Mouse (Mus musculus): ENCODE data around the gene Zyg11b.
A peak's percentile ranks its signal among the peaks of the same experiment; 100 is the strongest.

Zyg11b gene

DNA sequence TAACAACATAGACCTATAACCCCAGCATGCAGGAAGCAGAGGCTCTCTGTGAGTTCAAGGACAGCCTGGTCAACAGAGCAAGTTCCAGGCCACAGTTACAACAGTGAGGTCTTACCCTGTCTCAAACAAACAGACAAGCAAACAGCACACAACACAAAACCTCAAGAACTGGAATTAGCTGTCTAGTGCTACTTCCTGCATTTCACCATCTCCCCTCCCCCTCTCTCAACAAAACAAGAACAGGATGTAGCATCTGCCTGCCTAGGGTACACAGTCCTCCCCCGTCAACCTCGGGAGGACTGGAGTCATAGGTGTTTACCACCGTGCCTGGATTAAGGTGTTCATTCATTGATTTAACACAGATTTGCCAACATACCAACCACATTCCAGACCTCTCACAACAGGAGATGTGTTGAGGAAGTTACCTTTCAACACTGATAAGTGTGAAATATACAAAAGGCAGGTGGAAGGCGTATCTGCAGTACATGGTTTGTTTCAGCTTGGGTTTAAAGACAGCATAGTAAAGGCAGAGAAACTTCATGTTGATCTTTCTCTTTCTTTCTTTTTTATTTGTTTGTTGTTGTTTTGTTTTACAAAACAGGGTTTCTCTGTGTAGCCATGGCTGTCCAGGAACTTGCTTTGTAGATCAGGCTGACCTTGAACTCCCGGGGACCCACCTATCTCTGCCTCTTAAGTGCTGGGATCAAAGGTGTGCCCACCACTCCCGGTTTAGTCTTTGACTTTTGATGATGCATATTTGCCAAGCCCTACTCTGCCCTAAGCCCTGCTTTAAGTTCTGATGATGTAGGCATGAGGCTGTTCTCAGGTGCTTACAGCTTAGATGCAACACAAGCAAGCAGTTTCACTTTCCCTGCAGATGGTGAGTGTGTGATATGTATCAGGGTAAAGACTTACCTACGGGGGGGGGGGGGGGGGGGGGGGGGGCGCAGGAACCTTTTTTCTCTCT lies 18.0 kb upstream of the Zyg11b start:
- DNase-seq (ENCODE audit: low read depth, low spot score), result no peak

DNA sequence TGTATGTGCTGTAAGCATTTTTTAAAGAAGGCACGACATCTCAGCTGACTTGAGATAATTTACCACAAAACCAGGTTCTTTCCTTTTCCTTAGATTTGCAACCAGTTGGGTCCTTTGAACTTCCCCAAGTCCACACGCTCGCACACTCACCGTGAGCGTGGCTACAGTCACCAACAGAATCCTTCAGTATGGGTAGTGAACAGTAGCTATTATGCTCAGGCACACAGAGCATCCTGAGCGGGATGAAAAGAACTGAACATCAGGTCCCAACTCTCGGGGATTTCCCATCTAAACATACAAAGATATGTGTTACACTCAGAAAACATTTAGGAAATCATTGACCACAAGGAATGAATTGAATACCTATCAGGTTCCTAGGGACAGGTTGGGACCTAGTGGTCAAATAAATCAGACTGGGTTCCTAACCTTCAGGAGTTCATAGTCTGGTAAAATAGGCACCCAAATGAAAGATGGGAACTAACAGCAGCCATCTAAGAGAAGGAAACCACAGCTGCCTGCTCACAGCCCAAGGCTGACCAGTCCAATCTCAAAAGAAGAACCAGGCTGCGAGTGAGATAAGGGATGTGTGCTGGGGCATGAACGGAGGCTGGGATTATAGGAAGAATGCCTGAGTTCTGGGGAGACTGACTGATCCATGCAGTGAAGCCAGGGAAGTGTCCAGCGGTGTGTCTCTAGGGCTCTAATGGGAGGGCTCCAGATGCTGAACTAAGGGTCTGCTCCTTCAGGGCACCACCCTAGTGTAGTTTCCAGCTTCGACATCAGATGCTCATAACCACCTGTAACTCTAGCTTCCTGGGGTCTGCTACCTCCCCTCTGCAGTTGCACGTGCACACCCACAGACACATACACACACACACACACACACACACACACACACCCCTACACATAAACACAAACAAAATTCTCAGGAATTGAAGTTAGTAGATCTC lies 17.0 kb upstream of the Zyg11b start:
- no peak for DNase-seq (ENCODE audit: low read depth, low spot score)

DNA sequence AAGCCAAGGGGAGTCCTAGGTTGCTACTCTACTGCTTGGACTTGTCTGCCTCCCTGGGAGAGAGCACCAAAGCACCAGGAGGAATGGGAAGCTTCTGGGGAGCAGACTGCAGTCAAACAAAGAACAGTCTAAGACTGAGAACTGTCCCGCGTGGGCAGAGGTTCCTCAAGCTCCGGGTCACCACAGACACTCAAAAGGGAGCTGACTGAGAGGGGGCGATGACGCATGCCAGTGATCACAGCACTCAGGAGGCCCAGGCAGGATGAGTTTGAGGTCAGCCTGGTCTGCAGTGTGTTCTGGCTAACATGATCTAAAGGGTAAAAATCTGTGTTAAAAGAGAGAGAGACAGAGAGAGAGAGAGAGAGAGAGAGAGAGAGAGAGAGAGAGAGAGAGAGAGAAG lies 13.1 kb upstream of the Zyg11b start:
- no peak for DNase-seq (ENCODE audit: low read depth, low spot score)

GRCm38 (mm10) chr4:108310706-108311105 lies 9.8 kb upstream of the Zyg11b start:
- no peak for DNase-seq (ENCODE audit: low read depth, low spot score)

GRCm38 (mm10) chr4:108302296-108302890 lies 1.5 kb upstream of the Zyg11b start:
- DNase-seq (ENCODE audit: low read depth, low spot score), result no peak

DNA sequence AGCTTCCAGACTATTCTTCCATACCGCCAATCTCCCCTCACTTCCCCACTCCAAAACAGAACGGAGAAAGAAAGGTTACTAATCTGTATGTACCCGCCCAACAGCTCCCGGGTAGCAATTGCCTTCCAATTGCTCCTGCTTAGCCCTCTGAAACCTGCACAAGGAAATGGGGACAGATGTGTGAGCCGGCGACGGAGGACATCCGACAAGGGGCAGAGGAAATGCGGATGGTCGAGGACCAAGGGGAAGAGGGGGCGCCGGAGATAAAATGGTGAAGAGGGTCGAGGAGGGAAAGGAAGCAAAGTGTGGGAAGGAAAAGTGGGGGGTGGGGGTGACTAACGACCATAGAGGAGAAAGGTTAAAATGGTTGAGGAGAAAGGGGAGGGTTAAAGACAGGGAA lies 630 bp downstream of the Zyg11b start:
- DNase-seq (ENCODE audit: low read depth, low spot score), result no peak

DNA sequence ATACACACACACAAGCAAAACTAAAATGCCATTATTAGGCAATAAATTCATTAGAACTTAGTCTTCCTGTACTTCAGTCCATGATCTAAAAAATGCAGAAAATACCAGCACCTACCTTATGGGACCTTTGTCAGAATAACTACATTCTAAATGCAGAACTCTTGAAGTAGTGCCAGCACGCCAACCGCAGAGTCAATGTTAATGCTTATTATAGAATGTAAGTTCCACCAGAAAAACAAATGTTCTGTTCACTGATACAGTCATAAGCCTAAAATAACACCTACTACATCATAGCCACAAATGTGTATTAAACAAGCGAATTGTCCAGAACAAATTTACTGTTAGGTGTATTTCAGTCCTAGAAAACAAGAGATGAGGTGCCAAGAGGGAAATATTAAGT lies 23.9 kb downstream of the Zyg11b start:
- peak; percentile 52 for DNase-seq (ENCODE audit: low read depth, low spot score)

GRCm38 (mm10) chr4:108272286-108272685 lies 28.6 kb downstream of the Zyg11b start:
- DNase-seq (ENCODE audit: low read depth, low spot score), result no peak

GRCm38 (mm10) chr4:108265774-108266173 lies 35.1 kb downstream of the Zyg11b start:
- DNase-seq (ENCODE audit: low read depth, low spot score), result no peak

DNA sequence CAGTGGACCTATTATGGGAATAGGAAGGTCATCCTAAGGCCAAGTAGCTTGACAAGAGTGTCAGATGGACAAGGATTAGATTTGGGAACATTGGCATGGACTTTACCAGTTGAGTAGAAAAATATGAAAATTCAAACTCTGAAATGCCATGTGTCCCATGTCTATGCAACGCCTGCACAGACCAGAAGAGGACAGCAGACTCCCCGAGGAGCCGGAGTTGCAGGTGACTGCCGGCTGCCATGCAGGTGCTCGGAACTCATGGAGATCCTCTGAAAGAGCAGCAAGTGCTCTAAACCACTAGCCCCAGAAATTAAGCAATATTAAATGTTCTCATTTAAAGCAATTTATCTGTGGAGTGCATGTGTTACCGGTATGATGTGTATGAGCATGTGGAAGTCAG lies 47.6 kb downstream of the Zyg11b start:
- DNase-seq (ENCODE audit: low read depth, low spot score), result no peak

DNA sequence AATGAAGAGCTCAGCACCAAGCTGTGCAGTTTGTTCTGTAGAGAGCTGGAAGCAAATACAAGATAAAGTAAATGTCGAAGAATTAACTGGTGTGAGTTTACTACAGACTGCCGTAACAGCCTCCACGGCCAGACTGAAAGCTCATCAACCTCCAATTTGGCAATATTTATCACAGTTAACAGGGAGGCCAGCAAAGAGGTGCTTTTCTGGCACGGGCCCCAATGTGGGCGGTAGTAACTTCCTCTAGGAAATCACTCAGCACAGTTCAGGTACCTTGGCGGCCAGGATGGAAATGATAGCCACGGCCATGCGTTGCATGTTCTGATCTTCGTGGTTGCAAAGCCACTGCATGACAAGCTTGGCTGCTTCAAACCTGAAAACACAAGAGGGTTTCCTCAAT lies 50.4 kb downstream of the Zyg11b start:
- no peak for DNase-seq (ENCODE audit: low read depth, low spot score)

GRCm38 (mm10) chr4:108249314-108249713 lies 51.6 kb downstream of the Zyg11b start:
- no peak for DNase-seq (ENCODE audit: low read depth, low spot score)

GRCm38 (mm10) chr4:108233654-108234053 lies 67.2 kb downstream of the Zyg11b start:
- DNase-seq (ENCODE audit: low read depth, low spot score), result no peak

- DNase-seq (ENCODE audit: low read depth, low spot score), result no peak
Observed at GRCm38 (mm10) chr4:108225341-108225872, 75.5 kb downstream of the Zyg11b start.

DNA sequence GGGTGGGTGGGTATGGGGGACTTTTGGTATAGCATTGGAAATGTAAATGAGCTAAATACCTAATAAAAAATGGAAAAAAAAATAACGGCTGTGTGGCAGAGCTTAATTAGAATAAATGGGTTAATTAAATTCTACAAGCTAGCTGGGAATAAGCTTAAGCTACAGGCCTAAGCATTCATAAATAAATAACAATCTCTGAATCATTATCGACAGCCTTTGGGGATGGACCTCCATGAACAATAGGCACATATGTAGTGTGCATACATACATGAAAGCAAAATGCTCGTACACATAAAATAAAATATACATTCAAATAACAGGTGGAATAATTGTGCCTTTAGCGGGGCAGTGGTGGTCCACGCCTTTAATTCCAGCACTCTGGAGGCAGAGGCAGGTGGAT lies 78.4 kb downstream of the Zyg11b start:
- DNase-seq (ENCODE audit: low read depth, low spot score), result no peak

- no peak for DNase-seq (ENCODE audit: low read depth, low spot score)
Observed at GRCm38 (mm10) chr4:108219019-108219418, 81.9 kb downstream of the Zyg11b start.

GRCm38 (mm10) chr4:108217332-108218179 lies 83.3 kb downstream of the Zyg11b start, which contains the start of gene Zyg11a:
Gene Zyg11a (minus strand): TSS chr4:108218048.
- no peak for DNase-seq (ENCODE audit: low read depth, low spot score)

GRCm38 (mm10) chr4:108213023-108213422 lies 87.9 kb downstream of the Zyg11b start:
- no peak for DNase-seq (ENCODE audit: low read depth, low spot score)

- no peak for DNase-seq (ENCODE audit: low read depth, low spot score)
Observed at GRCm38 (mm10) chr4:108204629-108205028, 96.3 kb downstream of the Zyg11b start.

DNA sequence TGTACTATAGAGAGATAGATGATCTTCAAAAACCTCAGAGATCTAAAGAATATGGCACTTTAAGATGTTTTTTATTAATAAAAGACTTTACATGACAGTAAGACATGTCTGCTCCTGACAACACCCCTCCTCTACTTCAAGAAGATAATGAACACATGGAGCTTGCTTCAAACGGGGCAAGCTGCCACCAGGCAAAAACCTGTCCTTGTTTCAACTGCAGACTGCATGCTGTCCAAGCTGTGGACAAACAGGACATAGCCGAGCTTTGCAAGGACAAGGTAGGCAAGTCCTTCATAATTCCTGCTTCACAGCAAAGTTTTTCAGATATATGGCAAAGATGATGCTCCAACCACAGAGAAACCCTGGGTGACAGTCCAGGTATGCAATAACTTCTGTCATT lies 101.7 kb downstream of the Zyg11b start:
- DNase-seq (ENCODE audit: low read depth, low spot score), result no peak

Measured in telencephalon, adult 2 months (tissue).